Mouse (Mus musculus): ENCODE measurements at regions not wholly inside any gene's neighbourhood (a gene's known extent, or its start where the extent isn't known, plus 50 kb on each side); places are given as distances from the start of the nearest gene placed in this dataset.

DNA sequence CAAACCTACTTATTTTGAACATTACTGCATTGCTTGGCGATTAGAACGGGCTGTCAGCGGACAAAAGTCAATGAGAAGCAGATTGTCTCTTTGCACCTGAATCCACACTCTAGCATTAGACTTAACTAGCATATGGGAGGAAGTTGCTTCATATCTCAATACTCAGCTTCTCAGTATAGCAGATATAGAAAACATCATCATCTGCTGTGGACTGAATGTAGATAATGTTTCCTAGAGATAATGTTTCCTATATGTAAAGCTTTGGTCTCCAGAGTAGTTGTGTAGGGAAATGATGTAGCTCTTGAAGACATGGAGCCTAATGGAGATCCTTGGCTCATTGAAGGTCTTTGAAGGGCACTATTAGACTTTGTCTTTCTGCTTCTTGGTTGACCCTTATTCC, 267.0 kb upstream of the Rspo3 start:
- H3K4me2 ChIP-seq (ENCODE audit: low read depth, low read length), result no peak overlapping the region
- no peak for ATAC-seq (ENCODE audit: low read depth)
- H3K9me3 ChIP-seq (ENCODE audit: control insufficient read depth, low read length), result no peaks in the 10 kb centered on the region
- no peak overlapping the region for H3K9ac ChIP-seq (replicated peaks; ENCODE audit: low read depth, low read length)
- H3K27ac ChIP-seq (ENCODE audit: low read depth, low read length), result no peak overlapping the region
- H3K4me3 ChIP-seq (ENCODE audit: low read depth, low read length), result no peak overlapping the region
- H3K4me1 ChIP-seq (ENCODE audit: control insufficient read depth, insufficient read depth, low read length), result no peaks in the 10 kb centered on the region
- no peaks in the 10 kb centered on the region for H3K36me3 ChIP-seq (ENCODE audit: control insufficient read depth, insufficient read depth, low read length)
- 97% methylated on average over 3 of the region's 3 CpGs for WGBS
- H3K27me3 ChIP-seq (ENCODE audit: control insufficient read depth, insufficient read depth, low read length), result no peaks in the 10 kb centered on the region

DNA sequence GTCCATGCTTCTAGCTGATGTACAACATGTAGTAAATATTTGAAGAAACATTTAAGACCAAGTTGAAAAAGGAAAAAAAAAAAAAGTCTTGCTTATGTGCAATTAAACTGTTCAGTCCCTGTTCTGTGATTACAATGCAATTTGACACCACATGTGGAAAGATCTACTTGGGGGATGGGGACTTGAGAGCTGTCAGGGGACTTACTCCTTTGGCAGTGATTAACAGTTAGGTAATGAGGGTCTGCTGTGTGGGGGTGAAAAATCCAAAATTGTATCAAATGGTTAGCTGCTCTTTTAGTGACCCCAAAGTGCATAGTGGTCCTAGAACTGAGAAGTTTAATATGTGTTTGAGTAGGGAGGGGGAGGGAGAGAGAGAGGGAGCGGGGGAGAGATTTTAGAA, 259.0 kb upstream of the Rspo3 start:
- H3K27ac ChIP-seq (ENCODE audit: low read depth, low read length), result no peak overlapping the region
- no peak for ATAC-seq (ENCODE audit: low read depth)
- H3K4me3 ChIP-seq (ENCODE audit: low read depth, low read length), result no peak overlapping the region
- no peaks in the 10 kb centered on the region for H3K4me1 ChIP-seq (ENCODE audit: control insufficient read depth, insufficient read depth, low read length)
- H3K9ac ChIP-seq (replicated peaks; ENCODE audit: low read depth, low read length), result no peak overlapping the region
- H3K9me3 ChIP-seq (ENCODE audit: control insufficient read depth, low read length), result no peaks in the 10 kb centered on the region
- no peaks in the 10 kb centered on the region for H3K27me3 ChIP-seq (ENCODE audit: control insufficient read depth, insufficient read depth, low read length)
- H3K36me3 ChIP-seq (ENCODE audit: control insufficient read depth, insufficient read depth, low read length), result no peaks in the 10 kb centered on the region
- 90% methylated on average over 1 of the region's 1 CpGs for WGBS
- no peak overlapping the region for H3K4me2 ChIP-seq (ENCODE audit: low read depth, low read length)

DNA sequence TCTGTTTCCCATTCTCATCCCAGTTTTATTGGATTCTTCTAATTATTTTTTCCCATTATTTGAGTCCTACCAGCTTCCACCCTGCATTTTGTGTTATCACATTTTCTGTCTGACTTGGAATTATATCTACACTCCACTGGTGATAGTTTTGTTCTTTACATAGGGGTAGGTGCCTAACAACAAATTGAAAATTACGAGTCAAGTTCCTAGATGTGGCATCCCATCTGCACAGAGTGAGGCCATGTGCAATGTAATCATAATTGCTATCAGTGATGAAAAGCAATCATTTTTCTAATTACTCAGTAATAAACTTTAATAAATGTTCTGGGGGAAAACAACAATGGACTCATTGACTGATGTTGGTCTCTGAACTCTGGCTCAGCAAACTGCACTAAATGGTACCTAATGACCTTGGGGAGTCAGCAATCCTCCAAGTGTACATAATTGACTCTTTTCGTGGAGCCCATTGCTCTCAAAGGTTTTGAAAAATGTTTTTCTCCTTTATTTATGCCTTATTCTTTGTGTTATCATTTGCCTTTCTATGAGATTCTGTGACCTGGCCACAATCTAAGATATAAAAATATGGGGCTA, 250.6 kb upstream of the Rspo3 start:
- H3K4me2 ChIP-seq (ENCODE audit: low read depth, low read length), result no peak overlapping the region
- no peaks in the 10 kb centered on the region for H3K9me3 ChIP-seq (ENCODE audit: control insufficient read depth, low read length)
- WGBS, result 55% methylated on average over 2 of the region's 2 CpGs
- H3K27me3 ChIP-seq (ENCODE audit: control insufficient read depth, insufficient read depth, low read length), result no peaks in the 10 kb centered on the region
- no peak overlapping the region for H3K27ac ChIP-seq (ENCODE audit: low read depth, low read length)
- H3K4me1 ChIP-seq (ENCODE audit: control insufficient read depth, insufficient read depth, low read length), result no peaks in the 10 kb centered on the region
- ATAC-seq (ENCODE audit: low read depth), result peak; percentile 71; the same call in 1 of the 2 replicates
- H3K4me3 ChIP-seq (ENCODE audit: low read depth, low read length), result no peak overlapping the region
- H3K9ac ChIP-seq (replicated peaks; ENCODE audit: low read depth, low read length), result no peak overlapping the region
- no peaks in the 10 kb centered on the region for H3K36me3 ChIP-seq (ENCODE audit: control insufficient read depth, insufficient read depth, low read length)

DNA sequence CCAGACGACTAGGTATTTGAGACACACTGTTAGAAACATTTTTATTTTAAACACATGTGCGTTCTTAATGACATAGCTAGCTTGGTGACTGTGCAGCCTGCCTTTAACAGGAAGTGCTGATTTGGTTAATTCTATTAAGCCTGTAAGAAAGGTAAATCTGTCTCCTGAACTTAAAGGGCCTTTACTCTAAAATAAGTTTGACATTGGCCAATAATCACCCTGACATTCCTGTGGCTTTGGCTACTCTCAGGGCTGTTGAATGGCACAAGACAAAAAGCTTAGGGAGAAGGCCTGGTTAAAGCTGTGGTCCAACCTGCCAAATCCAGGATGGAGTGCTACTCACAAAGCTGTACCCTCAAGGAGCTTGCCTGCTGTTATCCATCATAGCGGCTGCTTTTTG, 201.0 kb upstream of the Rspo3 start:
- Histone ChIP-seq H3K4me2 (ENCODE audit: low read depth, low read length) (no peak overlapping the region), H3K9me3 (ENCODE audit: control insufficient read depth, low read length) (no peaks in the 10 kb centered on the region), H3K4me3 (ENCODE audit: low read depth, low read length) (no peak overlapping the region), H3K27ac (ENCODE audit: low read depth, low read length) (no peak overlapping the region), H3K27me3 (ENCODE audit: control insufficient read depth, insufficient read depth, low read length) (no peaks in the 10 kb centered on the region), H3K4me1 (ENCODE audit: control insufficient read depth, insufficient read depth, low read length) (no peaks in the 10 kb centered on the region), H3K9ac (replicated peaks; ENCODE audit: low read depth, low read length) (no peak overlapping the region), H3K36me3 (ENCODE audit: control insufficient read depth, insufficient read depth, low read length) (no peaks in the 10 kb centered on the region)
- ATAC-seq (ENCODE audit: low read depth), result no peak
- WGBS, result 94% methylated on average over 3 of the region's 3 CpGs

DNA sequence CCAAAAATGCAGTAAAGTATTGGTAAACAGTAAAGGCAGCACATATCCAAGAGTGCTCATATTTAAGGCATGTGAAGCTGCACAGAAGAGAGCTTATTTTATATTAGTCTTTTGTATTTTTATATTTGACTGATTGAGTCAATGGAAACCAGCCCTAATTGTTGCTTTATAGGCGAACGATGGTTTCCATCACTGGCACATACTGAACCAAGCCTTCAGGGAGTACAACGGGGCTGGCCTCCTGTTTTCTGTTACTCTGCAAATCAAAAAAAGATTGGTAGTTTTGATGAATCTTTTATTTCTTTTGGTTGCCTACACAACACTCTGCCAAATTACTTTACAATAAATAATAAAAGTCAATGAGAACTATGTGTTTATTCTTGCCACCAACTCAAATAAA, 189.7 kb upstream of the Rspo3 start:
- Histone ChIP-seq H3K9me3 (ENCODE audit: control insufficient read depth, low read length) (no peaks in the 10 kb centered on the region), H3K9ac (replicated peaks; ENCODE audit: low read depth, low read length) (no peak overlapping the region), H3K4me1 (ENCODE audit: control insufficient read depth, insufficient read depth, low read length) (no peaks in the 10 kb centered on the region), H3K27ac (ENCODE audit: low read depth, low read length) (no peak overlapping the region), H3K27me3 (ENCODE audit: control insufficient read depth, insufficient read depth, low read length) (no peaks in the 10 kb centered on the region), H3K4me3 (ENCODE audit: low read depth, low read length) (no peak overlapping the region), H3K4me2 (ENCODE audit: low read depth, low read length) (no peak overlapping the region), H3K36me3 (ENCODE audit: control insufficient read depth, insufficient read depth, low read length) (no peaks in the 10 kb centered on the region)
- ATAC-seq (ENCODE audit: low read depth), result no peak
- WGBS, result 91% methylated on average over 3 of the region's 3 CpGs

DNA sequence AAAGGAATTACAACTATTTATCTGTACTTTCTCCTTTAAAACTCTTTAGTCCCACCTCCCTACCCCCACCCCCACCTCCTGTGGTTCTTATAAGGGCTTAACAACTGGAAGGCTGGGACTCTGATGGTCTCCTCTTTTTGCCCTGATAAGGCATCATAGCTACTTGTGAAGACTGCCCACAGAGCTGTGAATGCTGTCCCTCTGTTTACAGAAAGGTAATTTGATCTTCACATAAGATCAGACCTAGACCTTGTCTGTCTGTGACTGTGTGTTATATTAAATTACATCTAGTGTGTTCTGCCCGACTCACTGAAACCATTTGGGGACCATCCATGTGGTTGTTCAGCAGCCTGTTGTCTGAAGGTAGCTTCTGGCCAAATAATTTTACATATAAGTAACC, 175.3 kb upstream of the Rspo3 start:
- no peak overlapping the region for H3K27ac ChIP-seq (ENCODE audit: low read depth, low read length)
- 62% methylated on average over 1 of the region's 1 CpGs for WGBS
- H3K4me2 ChIP-seq (ENCODE audit: low read depth, low read length), result no peak overlapping the region
- no peaks in the 10 kb centered on the region for H3K9me3 ChIP-seq (ENCODE audit: control insufficient read depth, low read length)
- no peaks in the 10 kb centered on the region for H3K36me3 ChIP-seq (ENCODE audit: control insufficient read depth, insufficient read depth, low read length)
- no peak for ATAC-seq (ENCODE audit: low read depth)
- H3K4me3 ChIP-seq (ENCODE audit: low read depth, low read length), result no peak overlapping the region
- no peak overlapping the region for H3K9ac ChIP-seq (replicated peaks; ENCODE audit: low read depth, low read length)
- H3K27me3 ChIP-seq (ENCODE audit: control insufficient read depth, insufficient read depth, low read length), result no peaks in the 10 kb centered on the region
- no peaks in the 10 kb centered on the region for H3K4me1 ChIP-seq (ENCODE audit: control insufficient read depth, insufficient read depth, low read length)

DNA sequence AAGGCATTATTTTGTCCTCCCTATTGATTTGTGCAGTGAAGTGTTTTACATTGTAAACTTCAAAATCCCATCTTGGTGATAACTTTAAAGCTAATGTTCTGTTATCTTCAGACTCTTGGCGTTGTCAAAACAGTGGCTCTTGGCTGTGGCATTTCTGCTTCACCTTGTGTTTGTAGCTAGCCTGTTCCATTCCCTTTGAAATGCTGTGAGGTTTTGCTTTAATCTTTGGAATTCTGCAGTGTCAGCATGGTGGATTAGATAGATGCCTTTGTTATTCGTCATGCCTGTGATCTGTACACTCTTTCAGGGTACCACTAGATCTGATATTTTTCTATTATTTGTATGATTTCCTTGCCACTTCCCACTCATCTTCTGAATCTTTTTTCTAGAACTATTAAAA, 173.0 kb upstream of the Rspo3 start:
- Histone ChIP-seq H3K4me2 (ENCODE audit: low read depth, low read length) (no peak overlapping the region), H3K4me1 (ENCODE audit: control insufficient read depth, insufficient read depth, low read length) (no peaks in the 10 kb centered on the region), H3K4me3 (ENCODE audit: low read depth, low read length) (no peak overlapping the region), H3K9me3 (ENCODE audit: control insufficient read depth, low read length) (no peaks in the 10 kb centered on the region), H3K36me3 (ENCODE audit: control insufficient read depth, insufficient read depth, low read length) (no peaks in the 10 kb centered on the region), H3K9ac (replicated peaks; ENCODE audit: low read depth, low read length) (no peak overlapping the region), H3K27me3 (ENCODE audit: control insufficient read depth, insufficient read depth, low read length) (no peaks in the 10 kb centered on the region), H3K27ac (ENCODE audit: low read depth, low read length) (no peak overlapping the region)
- no peak for ATAC-seq (ENCODE audit: low read depth)
- 71% methylated on average over 2 of the region's 2 CpGs for WGBS

DNA sequence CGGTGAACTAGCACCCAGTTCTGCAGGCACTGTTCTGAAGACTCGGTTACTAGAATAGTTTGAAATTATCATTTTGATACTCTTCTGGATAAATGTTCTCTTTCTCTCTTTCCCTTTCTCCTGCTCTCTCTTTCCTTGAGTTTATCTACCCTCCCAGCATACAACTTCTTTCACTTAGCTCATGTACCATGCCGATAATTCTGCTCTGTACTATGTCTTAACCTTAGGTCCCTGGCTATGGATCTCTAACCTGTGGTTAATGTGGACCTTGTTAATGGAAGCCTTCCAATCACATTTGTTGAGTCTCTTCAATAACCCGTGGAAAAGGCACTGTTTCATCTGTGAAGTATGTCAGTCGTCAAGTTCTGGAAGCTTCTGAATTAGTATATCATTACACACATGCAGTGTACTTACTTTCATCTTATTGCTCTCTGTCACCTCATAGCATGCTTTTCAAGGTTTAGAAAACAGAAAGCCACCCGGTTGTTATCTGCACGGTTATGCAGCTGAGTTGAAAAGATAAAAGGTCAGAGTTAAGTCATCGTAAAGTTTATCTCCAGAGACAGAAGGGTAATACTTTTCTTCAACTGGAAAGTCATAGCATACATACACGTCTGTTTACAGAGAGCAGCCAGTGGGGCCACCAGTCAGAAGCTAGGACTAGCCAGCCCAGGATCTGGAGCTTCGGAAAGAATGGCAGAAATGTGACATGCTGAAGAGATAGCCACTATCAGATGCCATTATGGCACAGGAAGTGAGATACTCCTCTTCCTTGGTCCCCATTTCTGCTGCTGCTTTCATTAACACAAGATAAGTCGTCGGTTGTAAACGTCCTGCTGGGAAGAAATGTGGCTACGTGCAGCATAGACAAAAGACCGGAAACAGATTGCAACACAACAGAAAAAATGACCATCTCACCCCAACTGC, 157.6 kb upstream of the Rspo3 start:
- H3K4me3 ChIP-seq (ENCODE audit: low read depth, low read length), result no peak overlapping the region
- no peaks in the 10 kb centered on the region for H3K4me1 ChIP-seq (ENCODE audit: control insufficient read depth, insufficient read depth, low read length)
- no peaks in the 10 kb centered on the region for H3K9me3 ChIP-seq (ENCODE audit: control insufficient read depth, low read length)
- no peak overlapping the region for H3K27ac ChIP-seq (ENCODE audit: low read depth, low read length)
- no peak for ATAC-seq (ENCODE audit: low read depth)
- no peaks in the 10 kb centered on the region for H3K27me3 ChIP-seq (ENCODE audit: control insufficient read depth, insufficient read depth, low read length)
- no peak overlapping the region for H3K9ac ChIP-seq (replicated peaks; ENCODE audit: low read depth, low read length)
- no peak overlapping the region for H3K4me2 ChIP-seq (ENCODE audit: low read depth, low read length)
- H3K36me3 ChIP-seq (ENCODE audit: control insufficient read depth, insufficient read depth, low read length), result no peaks in the 10 kb centered on the region
- 71% methylated on average over 15 of the region's 15 CpGs for WGBS

DNA sequence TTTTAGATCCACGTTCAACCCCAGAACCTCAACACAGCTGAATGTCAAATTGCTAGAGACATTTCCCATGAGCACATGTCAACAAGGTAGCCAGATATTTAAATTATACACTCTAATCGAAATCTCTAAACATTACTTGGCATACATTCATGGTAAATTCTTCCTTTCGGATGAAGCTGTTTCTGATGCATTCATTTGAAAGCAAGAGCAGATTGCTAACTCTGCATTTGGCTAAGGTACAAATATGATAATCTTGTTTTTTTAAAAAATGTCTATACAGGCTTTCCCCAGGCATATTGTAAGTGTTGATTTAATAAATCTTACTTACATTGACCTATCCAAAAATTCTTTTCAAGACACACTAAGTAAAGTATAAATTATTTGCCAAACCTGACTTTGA, 153.9 kb upstream of the Rspo3 start:
- H3K27ac ChIP-seq (ENCODE audit: low read depth, low read length), result no peak overlapping the region
- no peaks in the 10 kb centered on the region for H3K4me1 ChIP-seq (ENCODE audit: control insufficient read depth, insufficient read depth, low read length)
- no peaks in the 10 kb centered on the region for H3K27me3 ChIP-seq (ENCODE audit: control insufficient read depth, insufficient read depth, low read length)
- H3K4me2 ChIP-seq (ENCODE audit: low read depth, low read length), result no peak overlapping the region
- no peak overlapping the region for H3K9ac ChIP-seq (replicated peaks; ENCODE audit: low read depth, low read length)
- no peaks in the 10 kb centered on the region for H3K36me3 ChIP-seq (ENCODE audit: control insufficient read depth, insufficient read depth, low read length)
- H3K9me3 ChIP-seq (ENCODE audit: control insufficient read depth, low read length), result no peaks in the 10 kb centered on the region
- ATAC-seq (ENCODE audit: low read depth), result no peak
- WGBS, result 85% methylated on average over 3 of the region's 3 CpGs
- H3K4me3 ChIP-seq (ENCODE audit: low read depth, low read length), result no peak overlapping the region

Measured in neural tube, embryonic 14.5 days (tissue).